Mouse (Mus musculus): ENCODE measurements around the gene Depp1.
"Not testable (repeated sequence)": the region's sequence is repeated elsewhere in the genome, so short reads cannot be mapped to it uniquely, and the experiment has no call there.

The Depp1 gene

DNA sequence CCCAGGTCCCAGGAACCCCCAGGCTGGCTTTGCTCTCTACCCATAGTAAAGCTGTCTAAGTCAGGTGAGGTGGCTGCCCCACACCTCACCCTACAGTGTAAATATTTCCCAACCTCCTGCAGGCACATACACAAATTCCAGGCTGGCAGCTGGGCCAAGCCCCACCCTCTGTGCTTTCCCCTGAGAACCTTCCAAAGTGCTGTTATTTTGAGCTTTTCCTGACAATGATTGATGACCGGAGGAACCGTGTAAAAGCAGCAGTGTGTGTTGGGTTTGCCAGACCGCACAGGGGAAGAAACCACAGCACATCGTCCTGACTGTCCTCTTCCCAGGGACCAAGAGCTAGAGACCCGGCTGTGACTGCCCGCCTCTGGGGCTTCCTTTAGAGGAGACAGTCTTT lies at the start of gene Depp1:
Depp1 (plus strand) TSS at position 204 of the 400 bp plus-strand sequence.
- no peak for DNase-seq (ENCODE audit: low read depth in 2 of 2, low spot score in 2 of 2)

DNA sequence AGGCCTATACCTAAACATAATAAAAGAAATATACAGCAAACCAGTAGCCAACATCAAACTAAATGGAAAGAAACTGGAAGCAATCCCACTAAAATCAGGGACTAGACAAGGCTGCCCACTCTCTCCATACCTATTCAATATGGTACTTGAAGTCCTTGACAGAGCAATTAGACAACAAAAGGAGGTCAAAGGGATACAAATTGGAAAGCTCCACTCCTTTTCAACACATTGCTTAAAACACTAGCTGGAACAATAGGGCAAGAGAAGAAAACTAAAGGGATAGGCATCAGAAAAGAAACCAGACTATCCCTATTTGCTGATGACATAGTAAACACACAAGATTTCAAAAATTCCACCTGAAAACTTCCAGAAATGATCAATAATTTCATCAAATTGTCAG lies 49.4 kb upstream of the Depp1 start:
- DNase-seq (ENCODE audit: low read depth in 2 of 2, low spot score in 2 of 2), result not testable (repeated sequence)

DNA sequence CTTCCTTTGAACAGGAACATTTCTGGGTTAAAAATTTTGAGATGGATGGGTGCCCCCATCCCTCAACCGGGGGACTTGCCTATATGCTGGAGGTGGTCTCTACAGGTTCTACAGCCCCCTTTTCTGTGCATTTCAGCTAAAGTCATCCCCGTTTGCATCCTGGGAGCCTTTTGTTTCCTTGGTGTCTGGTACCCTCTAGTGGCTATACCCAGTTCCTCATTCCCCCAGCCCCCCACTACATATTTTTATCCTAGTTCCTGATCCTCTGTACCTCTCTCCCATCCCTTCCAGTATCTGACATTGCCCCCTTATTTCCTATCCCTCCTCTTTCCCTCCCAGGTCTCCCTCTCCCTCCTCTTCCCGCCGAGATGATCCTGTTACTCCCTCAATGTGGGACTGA lies 43.2 kb upstream of the Depp1 start:
- no peak for DNase-seq (ENCODE audit: low read depth in 2 of 2, low spot score in 2 of 2)

DNA sequence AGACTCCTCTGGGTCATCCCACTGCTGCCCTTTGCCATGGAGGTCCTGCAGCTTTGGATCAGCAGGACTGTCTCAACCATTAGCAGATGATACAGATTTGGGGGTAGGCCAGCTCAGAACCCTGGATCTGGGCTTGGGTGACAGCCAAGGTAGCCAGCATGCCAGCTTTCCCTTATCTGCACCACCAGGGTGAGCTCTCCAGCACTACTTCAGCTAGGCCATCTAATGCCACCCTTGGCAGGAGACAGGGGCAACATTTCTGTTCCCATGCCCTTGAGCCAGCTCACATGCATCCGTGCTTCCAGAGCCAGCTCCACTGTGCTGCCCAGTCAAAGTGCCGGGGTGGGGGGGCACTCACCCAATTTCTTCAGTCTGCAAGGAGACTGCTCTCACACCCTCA lies 34.7 kb upstream of the Depp1 start:
- no peak for DNase-seq (ENCODE audit: low read depth in 2 of 2, low spot score in 2 of 2)

DNA sequence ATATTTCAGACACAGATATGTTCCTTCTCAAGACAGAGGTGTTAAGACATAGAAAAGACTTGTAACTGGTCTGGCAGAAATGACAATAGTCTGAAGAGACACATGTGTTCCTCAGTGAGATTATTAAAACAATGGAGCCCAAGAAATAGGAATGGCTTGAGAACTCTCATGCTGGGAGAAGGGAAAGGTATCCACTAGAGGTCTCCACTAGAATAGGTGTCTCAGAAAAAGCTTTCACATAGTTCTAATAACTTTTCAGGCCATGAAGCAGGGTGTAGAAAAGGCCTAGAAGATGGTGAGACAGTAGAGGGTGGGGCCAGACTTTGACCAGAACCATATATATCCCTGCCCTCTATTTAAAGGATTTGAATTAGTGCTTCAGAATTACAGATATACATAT lies 32.3 kb upstream of the Depp1 start:
- no peak for DNase-seq (ENCODE audit: low read depth in 2 of 2, low spot score in 2 of 2)

DNA sequence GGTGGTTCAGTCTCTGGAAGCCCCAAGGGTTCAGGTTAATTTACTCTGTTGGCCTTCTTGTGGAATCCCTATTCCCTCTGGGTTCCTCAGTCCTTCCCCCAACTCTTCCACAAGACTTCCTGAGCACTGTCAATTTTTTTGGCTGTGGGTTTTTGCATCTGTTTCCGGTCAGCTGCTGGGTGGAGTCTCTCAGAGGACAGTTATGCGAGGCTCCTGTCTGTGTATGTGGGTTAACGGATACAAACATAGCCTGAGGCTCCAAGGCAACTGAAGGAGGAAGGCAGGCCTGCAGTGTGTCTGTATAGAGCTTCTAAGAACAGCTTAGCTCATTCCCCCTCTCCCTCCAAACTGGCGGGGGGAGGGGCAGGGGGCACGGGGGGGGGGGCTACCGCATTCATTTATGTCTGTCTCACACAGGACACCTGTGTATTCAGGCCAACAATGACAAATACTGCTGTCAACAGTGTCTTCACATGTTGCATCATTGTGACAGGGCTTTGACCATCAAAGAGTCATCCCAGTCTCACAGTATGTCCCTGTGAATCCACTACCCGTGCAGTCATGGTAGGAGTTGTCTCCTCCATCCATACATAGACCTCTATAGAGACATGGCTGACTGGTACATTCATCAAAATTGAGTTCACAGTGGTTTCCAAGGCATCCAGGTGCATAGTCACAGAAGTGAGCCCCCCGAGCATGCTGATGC lies 28.9 kb upstream of the Depp1 start:
- no peak for DNase-seq (ENCODE audit: low read depth in 2 of 2, low spot score in 2 of 2)

DNA sequence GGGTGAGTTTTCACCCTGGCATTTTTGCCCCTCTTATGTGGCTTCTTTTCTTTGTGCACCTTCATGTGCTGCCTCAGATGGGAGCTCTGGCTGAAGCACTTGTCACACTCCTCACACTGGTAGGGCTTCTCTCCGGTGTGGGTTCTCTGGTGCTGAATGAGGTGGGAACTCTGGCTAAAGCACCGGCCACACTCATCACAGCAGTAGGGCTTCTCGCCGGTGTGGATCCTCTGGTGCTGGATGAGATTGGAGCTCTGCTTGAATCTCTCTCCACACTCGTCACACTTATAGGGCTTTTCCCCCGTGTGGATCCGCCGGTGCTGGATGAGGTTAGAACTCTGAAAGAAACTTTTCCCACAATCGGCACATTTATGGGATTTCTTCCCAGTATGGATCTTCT lies 24.0 kb upstream of the Depp1 start:
- not testable (repeated sequence) for DNase-seq (ENCODE audit: low read depth in 2 of 2, low spot score in 2 of 2)

DNA sequence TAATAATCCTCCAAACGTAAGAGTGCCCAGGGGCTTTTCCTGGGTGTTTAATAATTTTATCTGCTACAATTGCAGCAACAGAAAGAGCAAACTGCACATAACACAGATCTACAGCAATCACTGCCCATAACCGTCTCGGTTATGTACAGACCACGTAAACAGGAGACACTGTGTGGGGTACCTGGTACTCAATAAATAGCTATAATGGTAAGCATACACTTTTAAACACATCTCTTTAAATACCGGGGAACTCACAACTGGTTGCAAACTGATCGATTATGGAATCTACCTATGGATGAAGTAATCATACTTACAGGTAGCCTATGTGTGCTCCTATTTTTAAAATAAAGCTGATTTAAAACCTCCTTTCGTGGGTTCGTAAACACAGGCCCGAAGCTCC lies 22.3 kb upstream of the Depp1 start:
- no peak for DNase-seq (ENCODE audit: low read depth in 2 of 2, low spot score in 2 of 2)

DNA sequence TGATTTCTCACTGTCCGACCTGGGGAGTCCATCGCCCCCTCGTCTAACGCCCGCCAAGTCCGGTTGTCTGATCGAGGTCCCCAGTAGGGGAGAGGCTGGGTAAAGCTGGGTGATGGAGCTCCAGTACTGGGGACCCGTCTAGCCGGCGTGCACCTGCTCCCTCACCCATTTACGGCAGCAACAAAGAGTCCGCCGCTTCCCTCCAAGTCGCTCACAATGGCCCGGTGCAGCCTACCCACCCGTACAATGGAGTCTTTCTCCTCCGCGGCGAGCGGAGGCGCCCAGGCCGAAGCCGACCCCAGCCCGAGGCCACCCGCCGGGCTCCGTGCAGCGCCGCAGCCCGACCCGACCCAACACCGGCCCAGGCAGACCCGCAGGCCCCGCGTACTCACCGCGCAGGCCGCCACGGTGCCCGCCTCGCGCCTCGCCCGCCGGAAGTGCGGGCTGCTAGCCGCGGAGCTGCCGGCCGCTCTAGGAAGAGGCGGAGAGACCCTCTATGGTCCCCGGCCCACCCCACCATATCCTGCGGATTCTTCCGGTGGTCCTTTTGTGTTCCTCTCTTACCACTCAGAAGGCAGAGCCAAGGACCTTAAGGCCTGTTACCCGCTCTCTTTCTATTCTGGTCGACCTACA lies 21.8 kb upstream of the Depp1 start, which contains the start of gene Zfp422:
Zfp422 (minus strand) TSS at position 461 of the 633 bp plus-strand sequence.
- DNase-seq (ENCODE audit: low read depth in 2 of 2, low spot score in 2 of 2), result peak; percentile 43 to 63

DNA sequence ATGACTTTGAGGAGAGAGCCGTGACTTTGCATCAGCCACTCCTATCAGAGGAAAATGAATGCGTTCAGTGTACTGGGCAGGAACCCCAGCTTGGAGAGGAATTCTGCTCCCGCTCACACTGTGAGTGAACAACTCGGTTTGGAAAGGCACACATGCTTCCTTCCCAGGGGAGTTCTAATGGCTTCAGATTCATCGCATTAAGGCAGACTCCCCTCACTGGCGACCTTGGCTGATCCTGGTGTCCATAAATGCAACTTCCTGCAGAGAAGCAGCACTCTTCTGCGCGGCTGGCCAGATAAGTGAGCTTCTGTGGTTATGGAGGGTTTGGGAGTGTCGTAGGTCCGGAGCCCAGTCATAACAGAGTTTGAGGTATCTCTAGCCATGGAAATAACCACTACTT lies 20.6 kb upstream of the Depp1 start:
- DNase-seq (ENCODE audit: low read depth in 2 of 2, low spot score in 2 of 2), result no peak

DNA sequence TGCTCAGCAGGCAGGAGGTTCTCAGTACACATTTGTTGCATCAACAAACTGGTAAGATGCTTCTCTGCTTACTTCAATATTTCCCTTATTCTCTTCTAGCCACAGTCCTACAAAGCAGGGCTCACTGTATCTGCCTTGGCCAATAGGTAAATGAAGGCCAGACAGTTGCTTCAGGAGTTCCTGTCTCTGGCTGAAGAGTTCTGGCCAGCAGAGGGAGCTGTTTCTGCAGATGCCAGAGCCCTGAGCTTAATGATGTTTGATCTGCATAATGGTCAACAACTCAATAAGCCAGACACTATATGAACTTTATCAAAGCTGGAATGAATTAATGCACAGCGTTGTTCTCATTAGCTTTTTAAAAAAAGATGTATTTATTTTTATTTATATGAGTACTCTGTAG lies 18.3 kb upstream of the Depp1 start:
- DNase-seq (ENCODE audit: low read depth in 2 of 2, low spot score in 2 of 2), result peak; percentile 46 to 64

DNA sequence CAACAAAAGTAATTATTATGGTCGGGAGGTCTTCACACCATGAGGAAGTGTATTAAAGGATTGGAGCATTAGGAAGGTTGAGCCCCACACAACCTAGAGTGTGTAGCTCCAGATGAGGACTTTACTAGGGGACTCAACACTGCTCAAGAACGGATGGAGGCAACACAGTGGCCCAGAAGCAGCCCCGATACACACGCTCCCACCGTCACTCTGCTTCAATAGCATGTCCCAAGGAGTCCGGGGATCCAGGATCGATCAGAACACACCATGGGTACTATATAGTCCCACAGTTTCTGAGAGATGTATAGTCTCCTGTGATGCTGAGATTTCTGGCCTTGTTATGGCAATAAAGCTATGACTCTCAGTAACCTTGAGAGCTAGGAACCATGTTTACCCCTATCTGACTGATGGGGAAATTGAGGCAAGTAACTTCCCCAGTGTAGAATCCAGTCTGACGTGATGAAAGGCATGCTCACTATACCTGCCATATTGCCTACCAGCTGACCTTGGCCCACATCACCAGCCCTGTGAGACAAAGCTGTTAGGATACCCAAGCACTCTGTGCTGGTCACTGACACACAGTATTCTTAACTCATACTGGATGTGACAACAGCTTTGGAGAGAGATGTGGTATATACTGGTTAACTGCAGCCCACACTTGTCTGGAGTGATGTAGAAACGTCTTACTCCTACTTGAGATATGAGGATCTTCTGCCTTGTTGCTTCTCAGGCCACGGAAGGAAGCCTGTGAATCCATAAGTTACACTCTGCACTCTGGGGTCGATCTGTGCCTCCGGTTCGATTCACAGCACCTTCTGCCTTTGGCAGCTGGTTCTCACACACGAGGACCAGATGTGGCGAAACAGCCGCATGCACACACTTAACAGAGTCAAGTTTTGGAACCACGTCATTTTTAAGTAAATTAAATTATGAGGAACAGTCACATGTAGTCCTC lies 16.4 kb upstream of the Depp1 start:
- no peak for DNase-seq (ENCODE audit: low read depth in 2 of 2, low spot score in 2 of 2)

DNA sequence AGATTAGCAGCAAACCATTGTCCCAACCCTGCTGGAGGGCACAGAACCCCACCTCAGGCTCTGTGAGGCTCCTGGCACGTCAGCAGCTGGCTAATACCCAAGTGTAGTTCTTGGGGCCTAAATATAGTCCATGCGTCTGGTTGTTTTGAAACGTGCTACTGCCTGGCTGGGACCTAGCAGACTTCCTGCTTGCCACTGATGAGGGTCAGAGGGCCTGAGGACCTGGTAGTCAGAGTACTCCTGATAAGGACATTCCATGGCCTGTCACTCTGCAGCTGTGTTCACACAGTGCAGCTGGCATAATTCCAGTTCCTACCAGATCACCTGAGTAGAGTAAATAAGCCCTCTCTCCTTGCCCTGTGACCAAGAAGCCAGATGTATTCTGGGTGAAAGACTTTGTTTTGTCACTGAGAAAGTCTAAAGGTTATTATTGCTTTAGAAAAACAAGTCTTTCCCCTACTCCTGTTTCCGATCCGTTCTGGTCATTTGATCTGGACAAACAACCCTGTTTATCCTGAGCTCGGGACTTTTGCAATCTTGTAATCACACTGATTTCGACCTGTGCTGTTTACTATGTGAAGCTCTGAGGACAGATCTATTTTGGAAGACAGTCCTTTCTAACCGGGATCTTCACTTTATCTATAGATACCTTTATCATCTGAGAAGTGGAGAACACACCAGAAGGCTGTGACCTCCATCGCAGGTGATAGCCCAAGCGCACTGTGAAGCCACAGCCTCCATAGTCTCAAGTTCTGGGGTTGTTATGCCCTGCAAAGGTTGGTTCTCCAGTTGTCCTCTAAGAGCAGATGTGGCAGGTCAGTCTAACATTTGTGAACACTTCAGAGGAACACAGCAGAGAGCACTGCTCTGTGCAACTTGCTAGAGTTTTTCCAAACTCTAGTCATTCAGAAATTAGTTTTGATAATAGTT lies 14.9 kb upstream of the Depp1 start:
- no peak for DNase-seq (ENCODE audit: low read depth in 2 of 2, low spot score in 2 of 2)

DNA sequence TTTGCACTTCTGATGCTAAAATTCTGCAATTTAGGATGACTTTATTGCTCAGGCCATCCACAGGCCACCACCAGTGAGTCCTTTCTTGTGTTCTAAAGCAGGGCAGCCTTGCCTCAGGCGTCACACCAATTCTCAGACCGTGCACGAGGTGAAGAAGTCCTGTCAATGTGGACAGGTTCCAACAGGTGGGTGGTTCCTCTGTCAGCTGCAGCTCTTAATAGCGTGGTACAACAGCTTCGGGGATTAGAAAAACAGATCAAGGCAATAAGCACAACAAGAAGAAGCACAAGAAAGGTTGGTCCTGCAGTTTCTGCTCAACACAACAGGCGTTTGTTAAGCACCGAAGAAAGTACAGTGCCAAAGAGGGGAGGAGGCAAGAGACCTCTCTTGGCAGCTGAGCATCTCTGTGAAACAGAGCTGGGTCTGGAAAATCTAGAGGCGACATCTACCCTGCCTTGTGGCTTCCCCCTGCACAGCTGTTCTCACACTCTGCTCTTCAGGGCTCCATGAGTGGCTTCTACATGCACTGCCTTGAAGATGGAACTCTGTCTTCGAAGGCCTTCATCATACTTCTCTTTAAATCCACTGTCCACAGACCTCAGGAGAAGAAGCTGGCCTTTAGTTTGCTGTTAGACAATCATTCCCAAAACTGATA lies 13.7 kb upstream of the Depp1 start:
- no peak for DNase-seq (ENCODE audit: low read depth in 2 of 2, low spot score in 2 of 2)

DNA sequence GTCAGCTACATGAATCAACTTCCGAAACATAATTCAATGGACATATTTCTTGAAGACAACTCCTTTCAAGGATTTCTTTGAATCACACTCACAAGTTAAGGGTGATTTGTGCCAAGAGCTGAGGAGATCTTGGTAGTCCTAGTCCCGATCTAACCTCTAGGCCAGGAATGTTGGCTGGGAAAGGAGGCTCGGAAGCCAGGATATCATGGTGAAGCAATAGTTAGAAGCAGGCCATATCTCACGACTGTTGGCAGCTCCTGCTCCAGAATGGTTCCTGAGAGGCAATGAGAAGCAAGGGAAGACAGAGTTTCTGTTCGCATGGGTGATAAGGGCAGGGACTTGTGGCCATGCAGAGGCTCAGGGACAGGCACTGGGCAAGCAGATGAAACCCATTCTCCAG lies 12.9 kb upstream of the Depp1 start:
- DNase-seq (ENCODE audit: low read depth in 2 of 2, low spot score in 2 of 2), result no peak

DNA sequence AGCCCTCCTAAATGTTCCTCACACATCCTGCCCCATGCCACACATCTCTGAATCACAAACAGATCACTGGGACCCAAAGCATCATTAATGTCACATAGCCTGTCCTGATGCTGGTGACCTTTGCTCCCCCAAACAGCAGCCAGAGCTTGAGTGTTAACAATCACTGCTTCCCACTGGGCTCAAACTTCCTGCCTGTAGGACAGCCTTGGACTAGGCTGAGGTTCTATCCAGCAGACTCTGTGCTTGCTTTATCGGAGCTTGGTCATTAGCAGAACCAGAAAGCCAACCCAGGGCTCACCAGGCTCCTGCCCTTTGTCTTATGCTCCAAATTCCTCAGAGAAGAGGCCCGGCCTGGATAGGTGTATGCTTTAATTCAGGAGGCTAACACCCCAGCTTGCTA lies 11.5 kb upstream of the Depp1 start:
- DNase-seq (ENCODE audit: low read depth in 2 of 2, low spot score in 2 of 2), result no peak

DNA sequence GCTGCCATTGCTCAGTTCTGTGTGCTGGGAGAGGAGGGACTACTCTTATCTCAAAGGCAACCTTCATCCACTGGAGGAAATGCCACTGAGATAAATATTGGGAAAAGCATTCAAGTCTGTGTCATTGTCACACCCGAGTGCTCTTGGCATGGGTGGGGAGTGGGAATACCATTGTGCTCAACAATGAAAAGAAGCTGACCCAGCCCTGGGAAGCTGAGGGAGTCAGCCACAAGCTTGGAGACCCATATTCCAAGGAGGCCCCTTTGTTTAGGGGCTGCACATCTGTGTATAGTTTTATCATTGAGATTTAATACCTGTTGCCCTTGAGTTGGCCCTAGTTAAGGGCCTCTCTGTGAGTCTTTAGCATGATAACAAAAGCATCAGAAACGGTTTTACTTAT lies 10.7 kb upstream of the Depp1 start:
- DNase-seq (ENCODE audit: low read depth in 2 of 2, low spot score in 2 of 2), result no peak

DNA sequence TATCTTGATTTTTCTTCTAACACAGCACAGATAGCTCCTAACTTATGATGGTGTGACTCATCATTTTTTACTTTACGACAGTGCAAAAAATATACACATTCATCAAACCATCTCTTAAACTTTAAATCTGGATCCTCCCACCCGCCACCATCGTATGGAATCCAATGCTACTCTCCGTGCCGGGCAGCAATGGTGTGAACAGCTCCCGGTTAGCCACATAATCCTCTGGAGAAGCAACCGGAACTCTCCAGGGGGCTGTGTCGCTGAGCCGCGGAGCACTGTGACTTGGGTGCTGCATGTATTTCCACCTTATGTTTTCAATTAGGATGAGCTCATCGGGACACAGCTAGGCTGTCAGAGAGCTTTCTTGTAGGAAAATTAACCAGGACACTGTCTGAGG lies 7.5 kb upstream of the Depp1 start:
- DNase-seq (ENCODE audit: low read depth in 2 of 2, low spot score in 2 of 2), result no peak

DNA sequence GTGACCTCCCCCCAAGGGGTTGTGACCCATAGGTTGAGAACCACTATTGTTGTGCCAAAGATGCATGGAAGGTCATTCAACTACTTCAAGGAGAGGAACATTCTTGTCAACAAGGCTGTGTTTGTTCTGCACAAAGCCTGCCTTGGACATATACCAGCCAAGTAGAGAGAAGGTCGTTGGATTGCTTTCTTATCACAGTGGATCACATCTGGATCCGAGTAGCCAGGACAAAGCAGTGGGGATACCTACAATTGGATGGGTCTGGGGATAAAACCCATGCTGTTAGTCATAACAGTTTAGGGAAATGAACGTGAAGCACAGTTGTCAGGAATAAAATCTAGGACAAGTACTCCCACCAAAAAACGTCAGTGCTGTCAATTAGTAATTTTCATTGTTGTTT lies 6.5 kb upstream of the Depp1 start:
- no peak for DNase-seq (ENCODE audit: low read depth in 2 of 2, low spot score in 2 of 2)

DNA sequence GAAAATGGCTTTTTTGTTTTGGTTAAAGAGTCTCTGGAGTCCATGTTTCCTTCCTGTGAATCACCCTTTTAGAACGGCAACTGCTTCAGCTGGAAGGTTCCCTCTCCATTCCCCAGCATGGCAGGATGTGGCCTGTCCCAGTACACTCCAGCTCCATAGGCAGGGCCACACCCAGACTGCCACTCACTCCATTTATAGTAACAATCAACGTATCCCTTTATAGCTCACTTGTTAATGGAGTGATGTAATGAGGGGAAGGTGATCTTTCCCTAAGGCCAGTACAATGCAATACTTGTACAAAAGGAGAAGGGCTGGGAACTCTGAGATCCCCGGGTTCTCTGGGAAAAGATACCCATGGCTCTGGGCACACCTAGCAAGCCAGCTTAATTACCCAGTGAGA lies 6.1 kb upstream of the Depp1 start:
- DNase-seq (ENCODE audit: low read depth in 2 of 2, low spot score in 2 of 2), result no peak

Measured in CD8-positive naive resting alpha-beta T cell, adult 2 months (primary cell).